Mouse (Mus musculus) embryo, embryonic 9.5 days (tissue): ENCODE data around the gene Mga.

Source experiments
- DNase-seq: peaks from one replicate; pipeline ENCODE4 v3.0.0-alpha.2; 2017; ENCODE audit errors: extremely low spot score

Mga gene

DNA sequence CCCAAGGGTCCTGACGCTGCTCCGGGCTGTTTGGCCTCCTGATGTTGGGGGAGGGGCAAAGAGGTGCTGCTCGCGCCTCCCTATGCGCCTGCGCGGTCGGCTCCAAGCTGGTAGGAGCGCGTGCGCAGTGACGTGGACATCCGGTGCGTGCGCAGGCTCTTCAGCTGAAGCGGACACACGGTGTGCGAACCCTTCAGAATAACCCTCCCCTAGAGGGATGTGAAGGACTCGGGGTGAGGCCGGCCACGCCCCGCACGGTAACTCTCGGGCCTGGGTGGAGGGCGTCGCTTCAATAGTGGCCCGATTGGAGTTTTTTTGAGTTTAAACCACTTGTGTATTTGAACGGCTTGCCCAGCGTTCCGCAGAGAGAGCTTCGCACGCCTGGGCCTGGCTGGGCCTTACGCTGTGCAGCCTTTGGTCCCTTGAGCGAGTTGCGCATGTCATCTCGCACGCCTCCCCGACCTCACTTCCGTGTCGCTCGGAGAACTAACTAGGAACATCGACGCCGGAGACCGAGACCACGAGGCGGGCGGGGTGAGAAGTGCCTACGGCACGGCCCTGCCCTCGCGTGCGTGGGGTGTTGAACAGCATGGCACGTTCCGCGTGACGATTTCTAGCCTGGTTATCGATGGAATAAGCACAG lies at the start of gene Mga:
Mga (plus strand) TSS at position 139 of the 643 bp plus-strand sequence.
- DNase-seq = peak; percentile 95

DNA sequence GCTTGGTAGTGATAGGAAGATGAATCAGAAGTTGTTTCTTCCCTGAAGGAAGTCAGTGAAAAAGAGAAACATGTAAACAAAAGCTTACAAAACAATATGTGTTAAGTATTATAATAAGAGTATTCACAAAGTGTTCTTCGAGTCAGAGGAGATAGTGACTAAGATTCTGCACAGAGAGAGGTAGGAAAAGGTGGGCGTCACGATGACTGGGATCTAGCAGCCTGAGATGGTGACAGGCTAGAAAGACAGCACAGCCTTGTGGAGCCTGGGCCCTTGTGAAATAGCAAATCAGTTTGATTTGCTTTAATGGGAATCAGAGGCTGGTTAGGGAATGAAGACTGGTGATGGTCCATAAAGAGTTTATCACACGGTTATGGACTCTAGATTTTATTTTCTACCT lies 43.2 kb upstream of the Mga start:
- DNase-seq = no peak

DNA sequence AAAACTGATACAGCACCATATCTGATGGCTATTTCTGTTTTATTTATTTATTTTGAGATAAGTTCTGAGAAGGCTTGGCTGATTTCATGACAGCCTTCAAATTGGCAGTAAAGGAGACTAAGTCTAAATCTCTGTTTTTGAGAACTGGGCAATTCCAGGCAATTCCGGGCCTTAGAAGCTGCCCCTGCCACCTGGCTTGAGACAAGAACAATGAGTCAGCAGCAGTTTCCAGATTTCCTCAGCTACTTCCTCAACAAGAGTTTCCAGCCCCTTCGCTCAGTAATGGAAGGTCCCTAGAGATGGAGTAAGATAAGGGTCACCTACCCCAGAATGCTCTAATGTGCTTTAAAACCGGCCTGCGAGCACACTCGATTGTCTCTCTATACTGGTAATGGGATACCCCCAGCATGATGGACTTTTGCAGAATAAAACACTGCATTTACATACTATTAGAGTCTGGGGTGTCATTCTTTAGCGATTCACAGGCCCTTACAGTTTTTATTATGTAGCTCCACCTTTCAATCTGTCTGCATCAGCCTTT lies 41.6 kb upstream of the Mga start:
- DNase-seq = no peak

DNA sequence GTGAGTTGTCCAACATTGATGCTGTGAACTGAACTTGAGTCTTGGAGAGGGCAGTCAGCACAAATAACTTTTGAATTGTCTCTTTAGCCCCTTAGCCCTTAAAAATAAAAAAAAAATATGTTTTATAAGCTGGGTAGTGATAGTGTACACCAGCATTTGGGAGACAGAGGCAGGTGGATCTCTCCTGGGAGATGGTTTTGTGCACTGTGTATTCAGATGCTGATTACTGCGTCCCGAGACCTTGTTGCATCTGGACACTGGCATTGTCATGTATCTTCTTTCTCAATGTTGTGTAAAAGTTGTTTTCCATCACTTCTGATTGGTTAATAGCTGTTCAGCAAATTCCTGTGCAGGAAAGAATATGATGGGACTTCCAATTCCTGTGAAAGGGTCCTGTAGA lies 39.7 kb upstream of the Mga start:
- no peak for DNase-seq

DNA sequence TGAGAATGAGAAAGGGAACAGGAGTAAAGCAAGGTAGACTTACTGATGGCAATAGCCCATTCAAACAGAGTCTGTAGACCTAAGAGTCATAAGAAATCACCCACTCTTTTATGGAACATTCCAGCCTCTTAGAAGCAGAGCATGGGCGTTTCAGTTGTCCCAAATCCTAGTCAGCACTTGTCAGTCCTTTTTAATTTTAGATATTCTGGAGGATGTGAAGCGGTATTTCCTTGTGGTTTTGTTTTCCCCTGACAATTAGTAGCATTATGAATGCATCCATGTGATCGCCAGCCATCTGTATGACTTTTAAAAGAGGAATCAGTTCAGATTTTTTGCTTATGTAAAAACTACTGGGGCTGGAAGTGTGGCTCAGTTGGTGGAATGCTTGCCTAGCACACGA lies 32.5 kb upstream of the Mga start:
- no peak for DNase-seq

DNA sequence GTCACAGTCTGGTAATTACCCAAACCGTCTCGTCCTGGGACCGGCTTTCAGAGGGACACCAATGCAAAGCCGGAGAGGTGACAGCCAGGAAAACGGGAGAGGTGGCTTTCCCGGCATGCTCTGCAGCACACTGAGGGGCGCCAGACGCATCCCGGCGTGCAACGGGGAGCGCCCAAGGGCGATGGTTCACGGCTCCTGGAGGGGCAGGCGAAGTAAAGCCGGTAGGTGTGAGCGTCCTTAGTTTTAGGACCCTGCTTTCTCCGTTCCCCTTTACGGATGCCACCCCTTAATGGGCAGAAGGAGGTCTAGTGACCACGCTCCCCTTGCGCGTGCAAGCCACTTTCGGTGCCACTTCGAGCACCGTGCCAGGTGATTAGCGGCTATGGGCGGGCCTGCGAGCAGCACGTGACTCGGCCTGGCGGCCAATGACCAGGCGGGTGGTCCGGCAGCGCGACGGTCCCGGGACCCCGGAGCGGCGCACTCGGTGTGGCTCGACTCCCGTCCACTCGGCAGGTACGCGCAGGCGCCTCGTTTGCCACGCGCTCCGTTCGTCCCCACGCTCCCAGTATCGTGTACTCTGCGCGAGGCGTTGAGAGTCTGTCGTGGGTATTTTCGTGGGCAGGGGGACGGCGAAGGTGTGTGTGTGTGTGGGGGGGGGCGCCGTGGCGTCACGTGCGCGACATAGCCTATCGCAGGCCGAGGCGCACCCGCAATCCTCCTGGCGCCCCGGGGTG lies 24.5 kb upstream of the Mga start:
- peak; percentile 82 for DNase-seq

DNA sequence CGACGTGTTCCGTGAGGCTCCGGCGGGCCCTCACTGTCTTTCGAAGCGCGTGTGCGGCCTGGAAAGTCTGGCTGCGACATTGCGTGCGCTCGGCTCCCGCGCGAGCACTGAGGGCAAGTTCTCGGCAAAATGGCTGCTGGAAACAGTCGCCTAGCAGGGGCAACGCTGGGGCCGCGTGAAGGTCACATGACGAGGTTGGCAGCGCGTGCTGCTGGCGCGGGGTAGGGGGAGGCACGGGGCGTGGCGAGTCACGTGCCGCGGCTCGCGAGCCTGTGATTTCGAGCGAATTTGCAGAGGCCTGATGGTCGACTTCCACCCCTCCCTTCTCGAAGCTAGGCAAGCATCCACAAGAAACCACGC lies 23.9 kb upstream of the Mga start:
- peak; percentile 85 for DNase-seq

DNA sequence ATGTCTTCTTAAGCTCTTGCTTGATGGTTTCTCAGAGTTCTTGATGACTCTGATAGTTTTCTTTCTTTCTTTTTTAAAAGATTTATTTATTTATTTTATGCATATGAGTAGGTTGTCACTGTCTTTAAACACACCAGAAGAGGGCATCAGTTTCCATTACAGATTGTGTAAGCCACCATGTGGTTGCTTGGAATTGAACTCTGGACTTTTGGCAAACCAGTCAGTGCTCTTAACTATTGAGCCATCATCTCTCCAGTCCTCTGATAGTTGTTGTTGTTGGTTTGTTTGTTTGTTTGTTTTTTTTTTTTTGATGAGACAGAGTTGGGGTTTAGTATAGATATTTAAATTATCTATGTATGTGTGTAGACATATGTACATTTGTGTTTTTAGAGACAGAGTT lies 21.0 kb upstream of the Mga start:
- no peak for DNase-seq

DNA sequence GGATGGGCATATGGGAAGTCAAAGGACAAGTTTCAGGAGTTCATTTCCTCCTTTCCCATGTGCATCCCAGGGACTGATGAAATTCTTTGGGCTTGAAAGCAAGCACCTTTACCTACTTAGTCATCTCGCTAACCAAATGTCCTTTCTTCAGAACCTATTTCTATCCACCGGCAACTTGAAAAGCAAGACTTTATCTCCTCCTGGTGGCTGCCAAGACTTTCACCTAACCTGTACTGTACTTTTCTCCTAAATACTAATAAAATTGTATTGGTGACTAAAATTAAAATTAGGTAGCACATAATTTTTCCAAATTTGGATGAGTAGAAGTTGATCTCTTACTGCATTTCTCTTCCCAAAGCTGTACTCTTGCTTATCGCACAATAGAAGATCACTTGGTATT lies 9.8 kb upstream of the Mga start:
- DNase-seq = no peak

DNA sequence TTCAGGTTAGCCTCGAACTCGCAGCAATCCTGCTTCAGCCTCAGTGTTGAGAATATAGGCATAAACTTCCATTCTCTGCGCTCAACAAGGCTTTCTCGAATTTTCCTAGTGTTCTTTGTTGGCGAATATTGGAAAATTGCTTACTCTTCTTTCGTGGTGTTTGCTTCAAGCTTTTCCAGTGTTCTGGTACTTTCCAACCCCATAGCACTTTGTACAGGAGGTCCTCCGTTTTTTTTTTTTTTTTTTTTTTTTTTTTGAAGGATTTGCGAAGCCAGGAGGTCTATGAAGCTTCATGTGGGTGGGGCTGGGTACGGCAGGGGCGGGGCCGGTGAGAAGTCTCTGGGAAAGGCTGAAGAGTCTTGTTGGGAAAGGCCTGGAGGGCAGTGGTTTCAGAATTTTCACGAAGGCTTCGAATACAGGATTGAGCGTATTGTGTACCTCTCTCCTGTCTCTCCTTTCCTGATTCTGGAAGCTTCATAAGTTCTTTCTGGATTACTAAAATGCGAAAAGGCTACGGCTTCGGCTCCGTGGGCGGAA lies 407 bp upstream of the Mga start:
- DNase-seq = no peak

DNA sequence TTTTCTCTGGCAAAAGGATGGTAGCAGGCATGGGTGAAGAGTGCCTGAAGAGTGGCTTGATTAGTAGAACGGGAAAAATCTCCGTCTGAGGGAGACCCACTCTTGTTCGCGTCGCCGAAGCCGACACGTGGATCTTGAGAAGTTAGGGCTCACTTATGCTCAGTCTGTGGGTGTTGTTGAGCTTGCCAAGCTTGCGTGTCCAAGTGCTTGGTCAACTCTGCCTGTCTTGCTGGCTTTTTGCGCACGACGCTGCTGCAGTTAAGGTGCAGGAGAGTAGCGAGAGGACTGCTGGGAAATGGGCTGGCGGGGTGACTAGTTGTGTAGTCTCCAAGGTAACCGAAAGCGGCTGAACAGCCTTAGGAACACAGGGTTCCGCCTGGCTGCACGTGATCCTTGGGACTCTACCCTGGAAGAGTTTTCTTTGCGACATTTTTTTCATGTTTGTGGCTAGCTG lies 1.1 kb downstream of the Mga start:
- DNase-seq = peak; percentile 52

DNA sequence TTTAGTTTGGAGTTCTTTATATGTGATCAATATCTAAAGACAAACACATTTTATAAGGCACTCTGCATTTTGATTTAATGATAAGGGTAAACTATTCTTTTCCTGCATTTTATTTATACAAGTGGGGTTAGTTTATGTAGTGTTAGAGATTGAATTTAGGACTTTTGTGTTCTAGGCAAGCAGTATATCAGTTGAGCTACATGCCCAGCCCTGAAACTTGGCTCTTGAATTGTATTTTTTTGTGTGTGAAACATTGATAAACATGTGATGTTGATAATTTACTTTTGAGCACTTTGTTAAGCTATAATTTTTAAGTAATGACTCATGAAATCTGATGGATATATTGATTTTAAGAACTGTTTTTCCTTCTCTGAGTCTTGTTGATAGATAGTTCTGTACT lies 19.0 kb downstream of the Mga start:
- DNase-seq = no peak

DNA sequence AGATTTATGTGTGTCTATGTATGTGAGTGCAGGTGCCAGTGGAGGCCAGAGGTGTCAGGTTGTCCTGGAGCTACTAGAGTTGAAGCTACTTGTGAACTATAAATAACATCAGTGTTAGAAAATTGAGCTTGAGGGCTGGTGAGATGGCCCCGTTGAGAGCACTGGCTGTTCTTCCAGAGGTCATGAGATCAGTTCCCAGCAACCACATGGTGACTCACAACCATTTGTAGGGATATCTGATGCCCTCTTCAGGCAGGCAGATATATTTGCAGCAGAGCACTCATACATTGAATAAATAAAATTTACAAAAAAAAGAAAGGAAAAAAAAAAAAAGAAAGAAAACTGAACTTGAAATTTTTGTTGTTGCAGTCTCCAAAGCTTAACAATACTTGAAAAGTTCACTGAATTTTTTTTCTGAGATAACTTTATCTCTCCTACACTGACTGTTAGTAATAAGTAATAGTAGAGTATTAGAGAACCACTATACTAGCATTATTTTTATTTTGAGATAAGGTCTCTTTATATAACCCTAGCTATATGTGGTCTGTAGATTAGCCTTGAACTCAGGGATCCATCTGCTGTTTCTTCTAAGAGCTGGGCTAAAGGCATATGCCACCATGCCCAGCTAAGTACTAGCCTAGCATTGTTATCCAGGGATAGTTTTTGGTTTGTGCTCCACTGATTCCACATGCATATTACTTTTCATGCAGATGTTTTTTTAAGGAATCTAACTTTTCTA lies 20.8 kb downstream of the Mga start:
- DNase-seq = no peak

DNA sequence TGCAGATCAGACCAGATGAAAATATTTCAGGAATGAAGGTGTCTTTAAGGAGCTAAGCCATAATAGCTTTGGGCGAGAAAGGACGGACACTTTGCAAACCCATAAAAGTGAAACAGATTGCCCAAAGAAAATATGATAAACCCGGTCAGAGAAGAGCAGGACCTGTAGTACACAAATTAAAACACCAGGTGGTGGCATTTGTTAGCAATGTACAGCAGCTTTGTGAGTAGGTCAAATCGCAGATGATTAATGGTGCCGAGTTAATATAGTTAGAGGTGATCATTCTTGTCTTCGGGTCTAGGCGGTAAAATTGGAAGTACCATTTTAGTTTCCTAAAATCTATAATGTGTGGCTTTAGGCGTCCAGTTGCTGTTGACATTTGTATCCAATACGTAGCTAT lies 73.5 kb downstream of the Mga start:
- peak; percentile 33 for DNase-seq

DNA sequence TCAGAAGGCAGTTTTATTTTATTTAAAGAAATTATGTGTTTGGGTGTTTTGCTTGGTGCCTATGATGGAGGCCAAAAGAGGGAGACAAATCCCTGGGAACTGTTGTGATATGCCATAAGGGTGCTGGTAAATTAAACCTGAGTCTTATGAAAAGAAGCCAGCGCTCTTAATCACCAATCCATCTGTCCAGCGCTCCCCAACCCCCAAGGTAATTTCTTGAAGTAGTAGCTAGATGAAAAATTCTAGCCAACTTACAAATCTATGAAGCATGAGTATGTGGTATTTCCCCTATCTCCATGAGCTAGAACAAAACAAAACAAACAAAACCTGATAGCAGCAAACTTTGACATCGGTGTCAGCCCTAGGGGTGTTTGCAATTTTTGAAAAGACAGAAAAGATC lies 74.3 kb downstream of the Mga start:
- no peak for DNase-seq

DNA sequence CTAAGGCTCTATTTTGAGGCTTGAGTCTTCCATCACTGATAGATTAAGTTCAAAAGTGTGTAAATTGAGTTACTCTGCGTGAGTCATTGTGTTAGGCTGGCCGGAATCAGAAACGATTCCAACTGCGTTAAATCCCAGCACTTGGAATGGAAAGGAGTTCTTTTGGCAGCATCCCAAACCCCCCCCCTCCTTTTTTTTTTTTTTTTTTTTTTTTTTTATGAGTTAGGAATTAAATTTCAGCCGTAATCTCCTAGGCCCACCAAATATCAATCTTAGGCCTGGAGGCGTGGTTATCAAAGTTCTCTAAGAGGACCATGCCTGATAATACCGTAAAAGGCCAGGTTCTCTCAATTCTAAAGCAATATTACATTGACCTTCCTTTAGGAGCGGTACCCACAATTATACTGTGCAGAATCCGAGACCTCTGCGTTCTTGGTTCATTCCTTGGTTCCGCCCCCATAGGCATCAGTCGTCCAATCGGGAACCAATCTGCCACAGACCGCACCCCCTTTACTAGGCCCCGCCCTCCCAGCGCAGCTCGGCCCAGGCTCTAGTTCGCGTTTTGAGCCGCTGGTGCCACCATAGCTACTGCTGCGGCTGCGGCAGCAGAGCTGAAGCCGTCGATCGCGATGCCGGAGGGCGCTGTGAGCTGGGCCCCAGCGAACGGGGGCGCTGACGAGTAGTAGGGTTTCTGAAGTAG lies 75.0 kb downstream of the Mga start:
- peak; percentile 96 for DNase-seq

DNA sequence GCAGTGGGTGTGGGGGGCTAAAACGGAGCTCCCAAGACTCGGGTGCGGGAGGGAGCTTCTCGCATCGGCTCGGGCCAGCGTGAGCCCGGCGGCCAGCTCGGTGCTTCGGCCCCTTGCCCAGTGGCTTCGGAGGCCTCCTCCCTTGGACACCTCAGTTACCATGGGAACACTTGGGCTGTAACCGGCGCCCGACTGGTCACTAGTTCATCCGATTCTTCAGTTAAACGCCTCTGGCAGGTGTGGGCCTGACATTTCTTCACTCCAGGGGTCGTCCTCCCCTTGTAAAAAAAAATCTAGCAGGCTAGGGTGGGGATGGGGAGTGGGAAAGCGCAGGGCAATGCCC lies 75.5 kb downstream of the Mga start, which contains the start of gene Mapkbp1:
Mapkbp1 (plus strand) TSS at position 163 of the 343 bp plus-strand sequence.
- DNase-seq = no peak

DNA sequence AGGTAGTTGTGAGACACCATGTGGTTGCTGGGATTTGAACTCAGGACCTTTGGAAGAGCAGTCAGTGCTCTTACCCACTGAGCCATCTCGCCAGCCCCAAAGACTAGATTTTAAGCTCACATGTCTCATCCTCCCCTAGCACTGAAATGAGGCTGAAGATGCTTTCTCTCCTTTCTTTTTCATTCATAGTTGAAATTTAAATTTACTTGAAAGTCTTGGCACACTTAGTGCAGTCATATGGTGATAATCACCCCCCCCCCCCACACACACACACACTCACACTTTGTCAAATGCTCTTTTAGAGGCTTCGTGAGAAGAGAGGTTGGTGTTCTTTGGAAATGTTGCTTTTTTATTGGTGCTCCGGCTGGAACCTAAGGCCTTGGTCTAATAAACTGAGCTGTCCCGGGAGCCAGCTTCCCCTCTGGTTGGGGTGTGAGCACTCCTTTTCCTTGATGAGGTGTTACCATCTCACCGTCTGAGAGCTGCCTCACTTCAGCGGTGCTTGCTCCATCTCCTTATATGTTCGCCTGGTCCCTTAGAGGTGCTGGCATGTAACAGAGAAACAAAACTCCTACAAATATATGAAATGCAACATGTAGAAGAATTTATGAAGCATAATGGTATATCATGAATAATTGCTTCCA lies 83.4 kb downstream of the Mga start:
- no peak for DNase-seq

DNA sequence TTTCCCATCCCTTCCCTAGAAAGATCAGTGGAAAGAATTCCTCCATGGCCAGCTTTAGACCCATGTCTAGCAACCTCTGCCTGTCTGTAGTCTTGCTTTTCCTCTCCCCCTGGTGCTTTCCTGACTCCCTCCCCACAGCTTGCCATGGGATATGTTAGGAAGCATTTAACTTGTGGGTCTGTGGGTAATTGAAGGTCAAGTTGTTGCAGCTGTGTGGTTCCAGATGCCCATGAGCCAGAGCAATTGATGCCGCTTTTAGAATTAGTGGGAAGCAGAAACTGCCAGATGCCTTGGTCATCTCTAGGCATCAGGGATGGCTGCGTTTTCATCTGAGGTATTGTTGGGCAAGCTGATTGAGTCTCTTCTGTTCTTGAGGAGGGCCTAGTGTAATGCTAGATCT lies 84.6 kb downstream of the Mga start:
- DNase-seq = no peak

DNA sequence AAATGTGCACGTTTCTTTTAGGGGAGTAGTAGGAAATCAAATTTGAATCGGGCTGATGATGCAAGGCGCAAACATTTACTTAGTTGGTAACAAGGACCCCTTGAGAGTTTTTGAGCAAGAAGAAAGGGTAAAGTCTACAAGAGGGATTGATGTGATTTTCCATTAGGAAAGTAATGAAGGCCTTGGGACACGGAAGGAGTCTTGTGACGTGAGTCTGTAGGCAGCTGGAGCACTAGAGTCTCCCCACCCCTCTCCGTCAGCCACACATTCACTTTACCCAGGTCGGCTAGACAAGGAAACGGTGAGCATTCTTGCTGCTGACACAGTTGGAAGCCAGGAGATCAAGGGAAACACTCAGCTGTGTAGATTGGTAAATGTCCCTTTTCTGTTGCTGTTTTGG lies 88.8 kb downstream of the Mga start:
- no peak for DNase-seq

DNA sequence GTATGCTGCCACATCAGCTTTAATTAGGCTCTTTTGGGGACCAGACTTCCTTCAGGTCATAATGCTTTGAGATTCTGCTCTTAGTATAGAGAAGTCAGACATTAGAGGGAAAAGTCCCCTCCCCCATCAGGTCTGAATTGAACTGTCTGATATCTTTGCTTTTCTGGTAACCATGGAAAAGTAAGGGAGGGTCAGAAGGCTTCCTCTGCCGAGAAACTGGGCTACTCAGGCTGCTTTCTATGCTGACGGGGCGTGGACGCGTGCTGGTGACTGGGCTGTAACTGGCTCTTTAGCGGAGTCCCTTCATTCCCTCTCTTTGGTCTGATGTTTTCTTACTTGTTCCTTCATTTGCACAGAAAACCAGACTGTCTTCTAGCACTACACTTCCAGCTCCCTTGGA lies 89.3 kb downstream of the Mga start:
- DNase-seq = no peak
